Mouse (Mus musculus): ENCODE measurements around the gene Adamtsl1.

Gene Adamtsl1

GRCm38 (mm10) chr4:86053487-86054237 lies 539.7 kb downstream of the Adamtsl1 start:
- peak; percentile 10 for DNase-seq (ENCODE audit: low read depth)

- DNase-seq (ENCODE audit: low read depth): no peak
These were observed 546.6 kb downstream of the Adamtsl1 start for GRCm38 (mm10) chr4:86060614-86061013.

GRCm38 (mm10) chr4:86068376-86068775 lies 554.4 kb downstream of the Adamtsl1 start:
- no peak for DNase-seq (ENCODE audit: low read depth)

- no peak for DNase-seq (ENCODE audit: low read depth)
These were observed 555.1 kb downstream of the Adamtsl1 start for GRCm38 (mm10) chr4:86068875-86069718.

- DNase-seq (ENCODE audit: low read depth): no peak
These were observed 560.9 kb downstream of the Adamtsl1 start for GRCm38 (mm10) chr4:86074871-86075270.

- no peak for DNase-seq (ENCODE audit: low read depth)
These were observed 563.4 kb downstream of the Adamtsl1 start for GRCm38 (mm10) chr4:86077355-86077754.

- no peak for DNase-seq (ENCODE audit: low read depth)
These were observed 563.9 kb downstream of the Adamtsl1 start for GRCm38 (mm10) chr4:86077854-86078253.

- DNase-seq (ENCODE audit: low read depth): no peak
These were observed 573.5 kb downstream of the Adamtsl1 start for GRCm38 (mm10) chr4:86087508-86087907.

- no peak for DNase-seq (ENCODE audit: low read depth)
These were observed 589.2 kb downstream of the Adamtsl1 start for GRCm38 (mm10) chr4:86103207-86103606.

GRCm38 (mm10) chr4:86108325-86108724 lies 594.4 kb downstream of the Adamtsl1 start:
- DNase-seq (ENCODE audit: low read depth): no peak

GRCm38 (mm10) chr4:86119067-86119466 lies 605.1 kb downstream of the Adamtsl1 start:
- no peak for DNase-seq (ENCODE audit: low read depth)

- no peak for DNase-seq (ENCODE audit: low read depth)
These were observed 608.5 kb downstream of the Adamtsl1 start for GRCm38 (mm10) chr4:86122431-86122830.

GRCm38 (mm10) chr4:86124374-86124773 lies 610.4 kb downstream of the Adamtsl1 start:
- DNase-seq (ENCODE audit: low read depth): peak; percentile 6

GRCm38 (mm10) chr4:86126636-86127035 lies 612.7 kb downstream of the Adamtsl1 start:
- DNase-seq (ENCODE audit: low read depth): no peak

GRCm38 (mm10) chr4:86158551-86158950 lies 644.6 kb downstream of the Adamtsl1 start:
- DNase-seq (ENCODE audit: low read depth): no peak

- DNase-seq (ENCODE audit: low read depth): no peak
These were observed 645.4 kb downstream of the Adamtsl1 start for GRCm38 (mm10) chr4:86159362-86159761.

- no peak for DNase-seq (ENCODE audit: low read depth)
These were observed 656.8 kb downstream of the Adamtsl1 start for GRCm38 (mm10) chr4:86170763-86171162.

- DNase-seq (ENCODE audit: low read depth): no peak
These were observed 657.5 kb downstream of the Adamtsl1 start for GRCm38 (mm10) chr4:86171461-86171860.

- DNase-seq (ENCODE audit: low read depth): no peak
These were observed 663.5 kb downstream of the Adamtsl1 start for GRCm38 (mm10) chr4:86177471-86177870.

GRCm38 (mm10) chr4:86178116-86178515 lies 664.1 kb downstream of the Adamtsl1 start:
- DNase-seq (ENCODE audit: low read depth): no peak

GRCm38 (mm10) chr4:86183701-86184173 lies 669.8 kb downstream of the Adamtsl1 start:
- DNase-seq (ENCODE audit: low read depth): no peak

GRCm38 (mm10) chr4:86189853-86190252 lies 675.9 kb downstream of the Adamtsl1 start:
- DNase-seq (ENCODE audit: low read depth): no peak

GRCm38 (mm10) chr4:86191195-86191594 lies 677.2 kb downstream of the Adamtsl1 start:
- DNase-seq (ENCODE audit: low read depth): no peak

Data from NIH3T3 (cell line).